Mouse (Mus musculus): ENCODE data around the gene Acta1. TPM values are rescaled to one million over a fixed set of nuclear protein-coding genes. Genes with fewer than 3 reads are reported as not detected.

The Acta1 gene
- total RNA-seq (2021) = over 10,000 TPM; 33,708 to 36,184 TPM
- long read RNA-seq, experiment 1, transcript Acta1-201 (7 exons, 1,446 nt) = major isoform, 62,508 of 65,561 reads
- long read RNA-seq, experiment 1, partial matches to known transcripts = 1,954 of 65,561 reads
- long read RNA-seq, experiment 1, other reads (novel, unspliced or antisense) = 1,099 of 65,561 reads
- long read RNA-seq, experiment 2, transcript Acta1-201 (7 exons, 1,446 nt) = major isoform, 58,341 of 61,862 reads
- long read RNA-seq, experiment 2, partial matches to known transcripts = 2,680 of 61,862 reads
- long read RNA-seq, experiment 2, other reads (novel, unspliced or antisense) = 841 of 61,862 reads

DNA sequence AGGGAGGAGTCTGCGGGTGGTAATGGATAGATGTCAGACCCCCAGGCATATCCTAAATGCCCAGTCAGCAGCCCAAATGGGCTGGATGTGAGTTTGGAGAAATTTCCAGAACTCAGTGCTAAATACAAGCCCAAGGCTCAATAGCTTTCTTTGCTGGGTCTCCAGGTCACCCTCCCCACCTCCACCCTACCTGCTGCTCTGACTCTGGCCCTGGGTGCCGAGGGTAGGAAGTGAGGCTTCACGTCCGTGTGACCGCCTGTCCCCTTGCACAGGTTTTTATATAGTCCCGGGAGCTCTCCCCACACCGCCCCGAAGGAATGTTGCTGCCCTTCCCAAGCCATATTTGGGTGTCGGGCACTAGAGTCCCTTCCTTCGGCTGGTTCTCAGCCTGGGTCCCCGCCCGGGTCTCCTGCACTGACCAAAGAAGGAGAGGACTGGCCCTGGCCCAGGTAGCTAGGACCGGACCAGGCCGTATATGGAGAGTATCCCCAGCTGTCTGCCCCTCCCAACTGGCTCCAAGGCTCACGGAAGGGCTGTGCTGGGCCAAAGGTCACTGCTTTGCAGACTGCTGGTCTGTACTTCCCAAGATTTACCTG, at the start of gene Acta1:
TSS of gene Acta1 (minus strand) at position 250 of the 596 bp plus-strand sequence.
- DNase-seq (ENCODE audit: low spot score in 2 of 2) = peak in 1 of 2 experiments; percentile 58

DNA sequence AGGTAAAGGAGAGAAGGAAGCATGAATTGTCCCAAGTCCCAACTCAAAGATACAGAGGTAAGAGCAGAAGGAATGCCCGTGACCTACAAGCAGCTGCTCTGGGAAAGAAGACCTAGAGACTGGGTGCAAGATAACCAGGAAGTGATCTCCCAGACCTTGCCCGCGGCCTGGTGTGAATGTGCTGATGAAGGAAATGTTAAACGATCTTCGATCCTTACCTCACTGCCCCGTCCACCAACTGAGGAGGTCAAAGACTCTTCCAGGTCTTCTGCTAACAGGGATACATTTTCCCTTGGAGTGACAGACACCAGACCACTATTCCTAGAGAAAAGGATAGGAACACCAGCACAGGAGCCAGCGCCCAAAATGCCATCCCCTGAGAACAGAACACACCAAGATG, 34.5 kb upstream of the Acta1 start:
- DNase-seq (ENCODE audit: low spot score in 2 of 2) = no peak

- DNase-seq (ENCODE audit: low spot score in 2 of 2) = no peak
Observed at GRCm38 (mm10) chr8:123925671-123926070, 31.1 kb upstream of the Acta1 start.

GRCm38 (mm10) chr8:123924719-123925118, 30.2 kb upstream of the Acta1 start:
- peak; percentile 45 to 73 for DNase-seq (ENCODE audit: low spot score in 2 of 2)

DNA sequence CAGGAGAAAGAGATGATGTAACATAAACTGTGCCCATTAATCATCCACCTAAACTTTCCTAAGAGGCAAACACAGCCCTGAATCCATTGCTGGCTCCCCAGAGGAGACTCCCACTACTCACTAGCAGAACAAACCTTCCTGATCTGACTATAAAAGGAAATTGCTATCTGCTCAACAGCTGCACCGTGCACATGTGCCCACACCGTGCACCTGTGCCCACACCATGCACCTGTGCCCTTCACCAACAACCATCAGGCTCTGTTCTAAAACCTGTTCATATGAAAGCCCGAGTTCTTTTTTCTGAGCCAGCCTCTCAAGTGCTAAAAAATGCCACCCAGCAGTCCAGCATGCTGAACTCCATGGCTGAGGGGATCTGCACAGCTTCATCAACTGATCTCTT, 20.1 kb upstream of the Acta1 start:
- DNase-seq (ENCODE audit: low spot score in 2 of 2) = no peak

DNA sequence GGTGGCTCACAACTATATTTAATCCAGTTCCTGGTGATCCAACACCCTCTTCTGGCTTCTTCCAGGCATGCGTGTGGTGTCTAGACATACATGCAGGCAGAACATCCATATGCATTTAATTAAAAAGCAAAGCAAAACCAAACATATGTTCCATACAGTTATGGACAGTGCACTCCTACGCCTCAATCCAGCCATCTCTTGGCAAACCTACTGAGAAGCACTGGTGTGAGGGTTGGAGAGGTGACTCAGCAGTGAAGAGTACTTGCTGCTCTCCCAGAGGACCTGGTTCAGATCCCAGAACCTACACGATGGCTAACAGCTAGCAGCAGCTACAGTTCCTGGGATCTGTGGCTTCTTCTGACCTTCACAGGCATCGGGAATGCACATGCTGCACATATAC, 17.7 kb upstream of the Acta1 start:
- no peak for DNase-seq (ENCODE audit: low spot score in 2 of 2)

GRCm38 (mm10) chr8:123907604-123908003, 13.1 kb upstream of the Acta1 start:
- no peak for DNase-seq (ENCODE audit: low spot score in 2 of 2)

- no peak for DNase-seq (ENCODE audit: low spot score in 2 of 2)
Observed at GRCm38 (mm10) chr8:123902653-123903052, 8.1 kb upstream of the Acta1 start.

DNA sequence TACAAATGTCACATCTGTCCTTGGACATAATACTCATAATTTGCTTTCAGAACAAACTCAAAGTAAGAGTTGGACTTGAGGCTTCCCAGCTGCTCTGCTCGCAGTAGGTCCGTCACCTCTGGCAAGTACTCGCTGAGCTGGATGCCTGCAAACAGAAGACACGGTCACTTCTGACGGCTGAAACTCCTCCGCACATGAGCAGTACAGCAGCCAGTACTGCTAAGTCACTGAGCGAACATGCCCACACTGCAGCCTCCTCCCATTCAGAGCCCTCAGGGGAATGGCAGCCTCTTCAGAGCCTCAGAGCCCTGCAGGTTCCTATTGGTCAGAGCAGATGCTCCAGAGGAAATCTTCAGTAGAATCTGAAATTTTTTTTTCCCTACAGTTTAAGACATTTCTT, 4.8 kb upstream of the Acta1 start:
- DNase-seq (ENCODE audit: low spot score in 2 of 2) = no peak

DNA sequence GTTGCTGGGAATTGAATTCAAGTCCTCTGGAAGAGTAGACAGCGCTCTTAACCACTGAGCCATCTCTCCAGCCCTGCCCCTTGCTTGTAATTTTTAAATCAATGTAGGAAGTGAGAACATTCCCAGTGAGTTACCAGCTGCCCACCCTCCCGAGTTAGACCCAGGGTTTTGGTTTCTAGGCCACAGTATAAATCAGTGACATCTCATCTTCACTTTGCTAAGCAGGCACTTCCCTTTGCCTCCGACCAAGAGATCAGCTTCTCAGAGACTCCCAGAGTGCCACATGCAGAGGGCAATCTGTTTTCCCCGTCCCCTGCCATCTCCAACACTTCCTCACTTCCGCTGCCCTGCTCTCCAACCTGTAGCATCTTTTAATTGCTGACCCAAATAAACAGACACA, 4.0 kb upstream of the Acta1 start:
- no peak for DNase-seq (ENCODE audit: low spot score in 2 of 2)

DNA sequence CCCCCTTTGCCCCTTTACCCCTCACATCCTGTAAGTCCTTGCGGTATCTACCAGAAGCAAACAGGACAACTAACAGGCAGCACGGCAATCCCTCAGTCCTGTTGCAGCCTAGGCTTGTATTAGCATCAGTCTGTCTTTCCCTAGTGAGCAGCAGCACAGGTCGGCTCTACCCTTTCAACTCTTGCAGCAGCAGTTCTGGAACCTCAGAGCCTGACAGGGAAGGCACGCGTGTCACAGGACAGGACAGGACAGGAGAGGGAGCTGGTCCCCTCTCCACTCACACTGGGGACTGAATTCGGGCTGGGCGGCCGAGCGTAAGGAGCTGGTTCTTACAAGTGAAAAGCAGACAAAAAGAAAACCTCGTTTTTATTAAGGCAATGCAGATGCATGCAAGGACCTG, 2.2 kb upstream of the Acta1 start:
- DNase-seq (ENCODE audit: low spot score in 2 of 2) = no peak

- no peak for DNase-seq (ENCODE audit: low spot score in 2 of 2)
Observed at GRCm38 (mm10) chr8:123896366-123896761, 1.8 kb upstream of the Acta1 start.

GRCm38 (mm10) chr8:123895680-123896365, 1.3 kb upstream of the Acta1 start:
- no peak for DNase-seq (ENCODE audit: low spot score in 2 of 2)

DNA sequence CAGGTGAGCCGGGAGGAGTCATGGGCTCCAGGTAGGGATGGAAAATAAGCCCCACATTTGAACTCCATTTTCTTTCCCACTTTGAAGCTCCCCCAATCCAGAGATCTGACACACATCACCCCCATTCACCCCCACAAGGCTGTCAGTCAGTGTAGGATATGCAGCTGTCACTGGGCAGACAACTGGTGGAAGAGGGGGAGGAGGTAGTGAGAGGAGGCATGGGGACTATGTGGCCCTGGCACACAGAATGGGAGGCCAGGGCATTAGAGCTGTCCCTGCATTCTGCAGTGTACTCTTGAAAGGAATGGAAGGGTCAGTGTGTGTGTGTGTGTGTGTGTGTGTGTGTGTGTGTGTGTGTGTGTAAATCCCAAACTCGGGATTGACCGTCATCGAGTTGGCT, 679 bp upstream of the Acta1 start:
- peak in 1 of 2 experiments; percentile 33 for DNase-seq (ENCODE audit: low spot score in 2 of 2)

DNA sequence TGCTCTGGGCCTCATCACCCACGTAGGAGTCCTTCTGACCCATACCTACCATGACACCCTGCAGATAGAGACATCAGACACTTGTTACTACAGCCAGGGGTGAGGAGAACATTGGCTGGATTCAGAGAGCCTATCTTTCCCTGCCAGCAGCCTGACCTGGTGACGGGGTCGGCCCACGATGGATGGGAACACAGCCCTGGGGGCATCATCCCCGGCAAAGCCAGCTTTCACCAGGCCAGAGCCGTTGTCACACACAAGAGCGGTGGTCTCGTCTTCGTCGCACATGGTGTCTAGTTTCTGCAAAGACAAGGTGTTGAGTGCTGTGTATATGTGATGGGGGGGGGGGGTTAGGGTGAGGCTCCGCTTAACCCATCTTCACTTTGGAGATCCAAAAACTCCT, 1.1 kb downstream of the Acta1 start:
- DNase-seq (ENCODE audit: low spot score in 2 of 2) = no peak

GRCm38 (mm10) chr8:123892586-123893155, 1.9 kb downstream of the Acta1 start:
- DNase-seq (ENCODE audit: low spot score in 2 of 2) = no peak

DNA sequence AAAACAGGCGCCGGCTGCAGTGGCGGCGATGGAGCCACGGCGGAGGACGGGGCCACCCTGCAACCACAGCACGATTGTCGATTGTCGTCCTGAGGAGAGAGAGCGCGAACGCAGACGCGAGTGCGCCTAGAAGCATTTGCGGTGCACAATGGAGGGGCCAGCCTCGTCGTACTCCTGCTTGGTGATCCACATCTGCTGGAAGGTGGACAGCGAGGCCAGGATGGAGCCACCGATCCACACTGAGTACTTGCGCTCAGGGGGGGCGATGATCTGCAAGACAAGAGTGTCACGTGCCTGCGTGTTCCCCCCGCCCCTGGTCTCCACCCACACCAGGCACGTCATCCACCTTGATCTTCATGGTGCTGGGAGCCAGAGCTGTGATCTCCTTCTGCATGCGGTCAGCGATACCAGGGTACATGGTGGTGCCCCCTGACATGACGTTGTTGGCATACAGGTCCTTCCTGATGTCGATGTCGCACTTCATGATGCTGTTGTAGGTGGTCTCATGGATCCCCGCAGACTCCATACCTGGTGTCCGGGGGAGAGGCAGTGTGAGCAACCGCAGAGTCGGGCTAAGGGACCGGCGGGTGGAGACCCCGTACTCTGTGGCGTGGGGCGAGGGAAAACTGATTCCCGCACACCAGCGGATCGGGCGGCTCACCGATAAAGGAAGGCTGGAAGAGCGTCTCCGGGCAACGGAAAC, 2.5 kb downstream of the Acta1 start:
- no peak for DNase-seq (ENCODE audit: low spot score in 2 of 2)

DNA sequence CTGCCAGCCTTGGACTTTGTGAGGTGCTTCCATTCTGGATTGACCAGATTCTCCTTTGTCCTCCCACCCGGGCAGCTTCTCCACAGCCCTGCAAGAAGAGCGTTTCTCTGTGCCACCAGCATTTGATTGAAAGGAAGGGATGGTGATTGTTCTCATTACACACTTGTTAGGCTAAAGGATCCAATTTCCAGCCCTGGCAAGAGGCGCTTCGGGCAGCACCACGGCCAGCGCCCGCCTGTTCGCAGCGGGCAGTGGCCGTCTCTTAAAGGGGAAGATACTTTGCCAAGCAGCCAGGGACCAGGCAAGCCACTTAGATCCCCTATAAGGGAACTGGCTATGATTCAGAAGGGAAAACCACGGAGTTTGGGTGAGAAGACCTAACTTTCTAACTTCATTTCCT, 3.3 kb downstream of the Acta1 start:
- peak in 1 of 2 experiments; percentile 71 for DNase-seq (ENCODE audit: low spot score in 2 of 2)

DNA sequence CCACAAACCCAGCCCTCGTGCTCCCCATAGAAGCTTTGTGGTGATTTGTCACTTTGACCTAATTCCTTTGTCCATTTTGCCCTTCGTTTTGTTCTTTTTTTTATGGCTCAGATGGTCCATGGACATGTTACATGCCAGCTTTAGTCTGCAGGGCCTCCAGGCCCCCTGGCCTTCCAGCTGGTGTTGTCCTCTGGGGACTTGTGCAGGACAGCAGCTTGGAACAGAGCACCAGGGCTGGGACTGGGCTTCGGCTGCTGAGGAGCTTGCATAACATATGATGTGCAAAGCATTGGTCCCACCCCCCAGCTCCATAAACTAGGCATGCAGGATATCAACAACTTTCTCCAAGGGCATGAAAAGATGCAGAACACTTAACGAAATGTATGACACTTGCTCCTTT, 4.8 kb downstream of the Acta1 start:
- DNase-seq (ENCODE audit: low spot score in 2 of 2) = no peak

DNA sequence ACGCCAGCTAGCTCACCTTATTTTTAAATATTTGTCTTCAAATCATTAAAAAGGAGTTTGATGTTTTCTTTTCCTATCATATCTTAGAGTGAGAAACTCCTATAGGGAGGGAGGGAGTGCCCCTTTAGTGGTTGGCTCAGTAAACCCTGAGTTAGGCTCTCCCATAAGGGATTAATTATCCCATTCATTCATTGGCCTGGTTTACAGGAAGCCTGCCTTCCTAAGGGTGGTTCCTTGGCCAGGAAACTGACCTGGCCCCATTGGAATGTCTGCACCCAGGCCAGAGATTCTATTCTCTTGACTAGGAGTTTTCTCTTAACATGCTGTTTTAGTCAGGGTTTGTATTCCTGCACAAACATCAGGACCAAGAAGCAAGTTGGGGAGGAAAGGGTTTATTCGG, 6.6 kb downstream of the Acta1 start:
- no peak for DNase-seq (ENCODE audit: low spot score in 2 of 2)

DNA sequence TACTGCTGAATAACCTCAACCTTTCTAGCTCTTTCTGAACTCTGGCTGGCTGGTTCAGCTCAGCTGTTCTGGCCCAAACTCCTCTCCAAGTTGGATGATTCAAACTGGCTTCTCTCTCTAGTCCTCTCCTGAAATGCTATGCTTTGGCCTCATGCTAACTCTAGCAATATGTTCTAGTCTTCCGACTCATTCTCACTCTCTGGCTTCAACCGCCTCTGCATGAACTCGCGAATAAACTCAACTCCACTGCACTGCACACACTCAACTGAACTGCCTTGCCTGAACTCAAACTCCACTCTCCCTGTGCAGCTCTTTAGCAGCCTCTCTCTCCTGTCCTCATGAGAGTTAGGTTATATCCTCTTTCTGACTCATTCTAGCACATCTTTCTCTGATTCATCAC, 7.4 kb downstream of the Acta1 start:
- no peak for DNase-seq (ENCODE audit: low spot score in 2 of 2)

Measured in gastrocnemius, postnatal 4 days (tissue).